Mouse (Mus musculus) small intestine, adult 2 months (tissue): ENCODE measurements at regions not wholly inside any gene's neighbourhood (a gene's known extent, or its start where the extent isn't known, plus 50 kb on each side); places are given as distances from the start of the nearest gene placed in this dataset.

Experiments
- H3K27ac ChIP-seq: fragments of 200-500 bp; 2 replicates; pipeline ENCODE4 v1.5.1; 2012; ENCODE audit warnings: low read depth, low read length, control low read depth, inconsistent platforms; ENCODE audit not compliant: insufficient read depth
- H3K27me3 ChIP-seq: fragments of 200-500 bp; 2 replicates; pipeline ENCODE4 v1.6.1; 2012; ENCODE audit warnings: mild to moderate bottlenecking, moderate library complexity, low read length, inconsistent platforms; ENCODE audit not compliant: control insufficient read depth, insufficient read depth
- H3K36me3 ChIP-seq: fragments of 200-500 bp; 2 replicates; pipeline ENCODE4 v1.6.1; 2012; ENCODE audit warnings: mild to moderate bottlenecking, low read length, control low read depth, inconsistent platforms; ENCODE audit not compliant: control insufficient read depth, insufficient read depth
- H3K4me1 ChIP-seq: fragments of 200-500 bp; 2 replicates; pipeline ENCODE4 v1.6.1; 2012; ENCODE audit warnings: low read length, inconsistent platforms, mixed read lengths; ENCODE audit not compliant: control insufficient read depth, insufficient read depth, insufficient read length
- H3K4me3 ChIP-seq: fragments of 200-500 bp; 2 replicates; pipeline ENCODE4 v1.5.1; 2012; ENCODE audit warnings: low read depth, mild to moderate bottlenecking, control low read depth, inconsistent platforms, low read length, moderate library complexity
- CTCF ChIP-seq: fragments of 200-500 bp; IDR thresholded peaks from 2 replicates; pipeline ENCODE4 v1.5.1; 2012; ENCODE audit warnings: low read depth, mild to moderate bottlenecking, control low read depth, inconsistent platforms, low read length, moderate library complexity, mixed read lengths; ENCODE audit not compliant: insufficient replicate concordance, insufficient read length; ENCODE audit errors: extremely low read depth
- POLR2A ChIP-seq: fragments of 200-500 bp; IDR thresholded peaks from 2 replicates; pipeline ENCODE4 v1.6.1; 2012; ENCODE audit warnings: low read depth, mild to moderate bottlenecking, control low read depth, inconsistent platforms, low read length, moderate library complexity
- WGBS: fragments of 180-500 bp; shearing (Covaris S2); methylation state at CpG from one replicate; pipeline ENCODE4 v1.1.7; 2018; 5-methylcytosine and 5-hydroxymethylcytosine counted together

- no peak overlapping the region for H3K4me3 ChIP-seq
- WGBS = 78% methylated on average over 1 of the region's 1 CpGs
- no peaks in the 10 kb centered on the region for H3K27me3 ChIP-seq
- no peaks in the 10 kb centered on the region for H3K36me3 ChIP-seq
- TF ChIP-seq POLR2A (no peak), CTCF (no peak)
- H3K27ac ChIP-seq = no peak overlapping the region
- no peaks in the 10 kb centered on the region for H3K4me1 ChIP-seq
Measured at GRCm38 (mm10) chr5:4484151-4484550, 273.7 kb downstream of the Fzd1 start.

DNA sequence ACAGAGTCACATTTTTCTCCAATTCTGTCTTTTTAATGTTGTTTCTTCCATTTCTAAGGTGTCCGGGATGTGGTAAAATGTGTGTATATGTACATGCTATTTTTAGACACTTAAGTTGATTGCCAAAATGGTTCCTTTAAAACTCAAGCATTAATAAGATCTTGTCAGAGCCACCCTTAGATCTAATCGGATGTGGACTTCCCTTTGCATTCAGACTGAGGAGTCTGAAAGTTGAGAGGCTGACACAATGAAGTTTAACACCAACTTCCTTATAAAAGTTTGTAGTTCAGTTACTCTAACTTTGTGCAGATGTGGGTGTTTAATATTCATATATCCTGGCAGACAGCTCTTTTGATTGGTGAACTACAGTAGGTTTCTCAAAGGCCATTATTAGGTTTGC is 282.1 kb downstream of the Mterf1b start:
- TF ChIP-seq POLR2A (no peak), CTCF (no peak)
- Histone ChIP-seq H3K4me1 (no peaks in the 10 kb centered on the region), H3K27ac (no peak overlapping the region), H3K27me3 (no peaks in the 10 kb centered on the region), H3K36me3 (no peaks in the 10 kb centered on the region), H3K4me3 (no peak overlapping the region)
- 69% methylated on average over 2 of the region's 2 CpGs for WGBS
